Mouse (Mus musculus) activated CD4-positive, CD25-positive, alpha-beta regulatory T cell, adult 4 months (primary cell): Measurements from ENCODE around the gene Clstn2. TPM values are rescaled to one million over a fixed set of nuclear protein-coding genes. Genes with fewer than 3 reads are reported as not detected.

ENCODE experiments used
- ATAC-seq: one replicate; pipeline ENCODE4 v1.8.0; 2017
- polyA plus RNA-seq, 2 experiments: library from polyadenylated mRNA; unstranded; fragments of 100-300 nt; shearing (Covaris generic); gene quantifications; one replicate each; pipeline ENCODE4 v1.2.1; 2017

Gene Clstn2
- polyA plus RNA-seq, 2 experiments from 2014 or later = not detected

DNA sequence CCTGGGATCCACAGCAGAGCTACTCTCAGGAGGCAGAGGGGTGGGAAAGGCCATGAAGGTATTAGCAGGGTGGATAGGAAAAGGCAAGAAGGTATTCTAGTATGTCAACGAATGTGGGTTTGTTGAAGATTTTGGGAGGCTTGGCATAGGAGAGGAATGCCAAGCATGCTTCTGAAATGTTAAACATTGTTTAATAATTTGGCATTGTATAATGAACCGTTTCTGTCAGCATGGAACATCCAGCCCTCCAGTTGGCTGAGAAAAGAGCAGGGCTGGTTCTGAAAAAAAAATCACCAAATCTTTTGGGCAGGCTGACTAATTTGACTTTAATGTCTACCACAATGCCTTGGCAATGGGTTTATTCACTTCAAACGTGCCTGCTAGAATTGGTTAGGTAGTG, 355.9 kb downstream of the Clstn2 start:
- ATAC-seq = no peak

DNA sequence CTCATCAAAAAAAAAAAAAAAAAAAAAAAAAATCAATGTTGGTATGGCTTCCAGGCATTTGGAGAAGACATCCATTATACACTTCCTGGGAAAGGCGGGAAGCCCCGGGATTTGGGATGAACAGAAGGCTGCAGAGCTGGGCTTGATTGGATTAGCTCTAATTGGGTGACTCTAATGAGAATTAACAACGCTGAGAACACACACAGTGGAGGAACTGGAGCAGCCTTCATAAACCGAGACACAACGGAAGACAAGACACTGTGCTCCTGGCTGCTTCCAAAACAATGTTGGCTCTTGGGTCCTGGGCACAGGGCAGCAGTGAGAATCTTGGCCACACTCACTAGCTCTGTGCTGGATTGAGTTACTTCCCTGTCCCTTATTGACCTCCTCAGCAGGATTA, 360.3 kb downstream of the Clstn2 start:
- ATAC-seq = no peak

DNA sequence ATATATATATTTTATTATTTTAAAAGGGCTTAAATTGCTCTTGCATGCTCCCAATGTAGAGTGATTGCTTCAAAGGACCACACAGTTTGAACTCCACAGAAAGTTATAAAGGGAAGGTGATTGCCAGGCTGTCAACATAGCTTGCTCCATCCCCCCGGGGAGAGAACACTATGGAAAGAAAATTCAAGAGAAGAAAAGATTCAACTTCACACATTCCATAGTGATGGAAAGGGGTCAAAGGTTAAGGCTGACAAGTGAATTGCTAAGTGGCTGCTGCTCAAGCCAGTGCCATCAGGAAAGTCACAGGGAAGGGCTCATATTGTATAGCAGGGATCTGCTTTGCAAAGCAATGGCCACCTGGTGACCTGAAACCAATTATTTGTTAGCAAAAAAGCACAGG, 360.8 kb downstream of the Clstn2 start:
- no peak for ATAC-seq

DNA sequence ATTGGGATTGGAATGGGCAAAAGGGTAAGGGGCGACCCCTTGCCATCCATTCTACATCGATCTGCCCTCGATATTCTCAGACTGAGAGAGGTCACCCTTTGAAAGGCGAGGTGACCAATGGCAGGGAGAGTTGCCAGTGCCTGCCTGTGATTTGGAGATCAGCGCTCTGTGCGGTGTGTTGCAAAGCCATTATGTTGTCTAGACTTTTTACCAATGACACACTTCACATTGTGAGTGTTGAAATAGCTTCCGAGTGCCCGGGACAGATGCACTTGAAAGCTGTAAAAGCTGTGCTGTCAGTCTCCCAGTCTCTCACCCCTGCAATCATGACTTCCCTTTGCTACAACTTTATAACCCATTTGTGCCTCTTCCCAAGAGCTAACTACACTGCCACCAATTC, 362.3 kb downstream of the Clstn2 start:
- ATAC-seq = no peak

DNA sequence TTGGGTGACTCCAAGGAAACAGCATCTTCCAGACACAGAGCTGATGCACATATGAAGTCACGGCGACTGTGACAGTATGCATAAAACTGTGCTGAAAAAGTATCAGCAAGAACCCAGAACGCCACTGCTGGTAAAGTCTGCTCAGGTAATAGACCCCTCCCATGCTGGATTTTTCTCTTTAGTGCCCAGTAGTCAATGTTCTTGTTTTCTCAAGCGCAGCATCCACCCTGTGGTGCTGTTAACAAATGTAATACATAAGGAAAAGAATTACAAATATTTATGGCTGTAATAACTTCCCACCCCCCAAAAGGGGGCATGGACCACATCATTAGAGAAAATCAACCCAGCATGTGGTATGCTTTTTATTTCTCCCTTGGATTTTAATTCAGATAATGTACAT, 372.0 kb downstream of the Clstn2 start:
- ATAC-seq = no peak

DNA sequence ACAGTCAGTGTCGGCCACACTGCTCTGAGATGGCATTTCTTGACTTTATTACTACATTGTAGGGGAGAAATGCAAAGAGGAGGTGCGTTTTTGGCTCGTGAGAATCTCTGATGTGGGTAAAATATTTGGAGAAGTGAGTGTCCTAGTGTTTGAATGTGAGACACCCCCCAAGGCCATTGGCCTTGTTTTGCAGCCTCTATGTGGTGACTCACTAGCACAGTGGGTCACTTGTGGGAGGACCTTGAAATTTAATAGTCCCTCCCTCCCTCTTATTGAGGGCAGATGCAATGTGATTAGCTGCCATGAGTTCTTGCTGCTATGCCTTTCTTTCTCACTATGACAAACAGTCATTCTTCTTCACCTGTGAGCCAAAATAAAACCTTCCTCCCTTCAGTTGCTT, 374.2 kb downstream of the Clstn2 start:
- ATAC-seq = no peak

DNA sequence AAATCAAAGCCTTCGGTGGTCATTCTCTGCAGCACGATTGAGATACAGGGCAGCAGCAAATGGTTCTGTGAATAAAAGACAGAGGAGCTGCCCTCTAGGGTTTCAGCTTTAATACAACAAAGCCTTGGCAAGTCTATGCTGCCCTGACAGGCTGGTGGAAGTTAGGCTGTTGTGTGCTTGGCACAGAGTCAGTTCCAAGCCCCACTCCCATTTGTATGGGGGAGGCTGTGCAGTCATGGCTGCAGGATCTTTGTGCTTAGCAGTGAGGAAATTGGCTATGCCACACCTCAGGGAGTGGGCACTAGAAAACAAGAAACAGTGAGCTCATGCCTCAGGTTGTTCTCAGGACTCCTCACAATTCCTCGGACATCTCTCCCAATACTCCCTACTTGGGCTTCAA, 384.6 kb downstream of the Clstn2 start:
- no peak for ATAC-seq

DNA sequence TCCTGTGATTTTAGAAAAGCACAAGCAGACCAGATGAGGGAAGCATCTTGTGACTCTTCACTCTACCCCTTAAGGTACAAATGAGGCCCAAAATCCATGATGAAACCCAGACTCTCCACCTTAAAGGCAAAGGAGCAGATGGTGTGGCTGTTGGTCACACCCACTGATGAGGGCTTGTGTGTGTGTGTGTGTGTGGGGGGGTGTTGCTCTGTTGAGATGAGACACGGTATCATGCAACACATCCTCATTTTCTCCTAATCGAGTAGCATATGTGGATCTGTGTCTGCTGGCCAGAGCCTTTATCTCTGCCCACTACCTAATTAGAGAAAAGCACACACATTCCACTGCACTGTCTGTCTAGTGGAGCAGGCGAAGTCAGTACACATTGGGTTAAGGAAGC, 387.2 kb downstream of the Clstn2 start:
- ATAC-seq = no peak

DNA sequence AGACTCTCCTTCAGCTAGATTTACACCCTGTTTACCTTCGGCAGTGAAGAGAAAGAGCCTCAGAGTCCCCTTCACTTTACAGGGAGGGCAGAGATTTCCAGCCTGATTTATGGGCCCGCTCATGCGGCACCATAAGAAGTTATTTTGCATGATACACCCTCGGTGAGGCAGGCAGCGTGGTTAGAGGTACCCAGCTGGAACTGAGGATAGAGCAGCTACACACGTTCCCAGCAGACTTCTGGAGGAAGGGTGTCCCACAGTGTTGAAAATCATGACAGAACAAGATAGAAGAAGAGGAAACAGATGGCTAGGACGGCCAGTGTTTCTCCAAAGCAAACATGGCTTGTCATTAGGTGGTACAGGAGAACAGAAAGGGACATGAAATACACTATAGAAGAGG, 390.6 kb downstream of the Clstn2 start:
- ATAC-seq = no peak

DNA sequence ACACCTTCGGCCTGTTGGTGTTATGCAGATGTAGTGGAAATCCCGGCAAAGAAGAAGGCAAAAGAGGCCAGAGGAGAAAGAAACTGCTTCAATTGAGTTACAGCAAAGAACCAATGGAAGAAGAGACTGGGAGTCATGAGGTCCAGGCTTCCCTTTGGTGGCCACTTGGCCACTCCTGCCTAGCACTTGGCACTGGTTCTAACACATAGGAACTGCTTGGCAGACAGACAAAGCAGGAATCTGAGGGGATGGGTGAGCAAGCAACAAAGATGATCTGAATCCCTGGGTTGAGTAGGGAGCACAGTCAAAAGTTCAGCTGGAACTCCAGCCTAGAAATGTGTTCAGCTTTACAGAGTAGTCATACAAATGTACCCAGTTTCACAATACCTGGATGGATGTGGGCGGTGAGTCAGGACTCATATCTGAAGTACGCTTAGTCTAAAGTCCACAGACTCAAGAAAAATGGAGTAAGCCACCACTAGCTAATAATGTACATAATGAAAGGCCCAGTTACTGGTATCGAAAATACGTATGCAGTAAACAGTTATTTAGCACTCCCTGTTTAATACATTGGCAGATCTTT, 392.9 kb downstream of the Clstn2 start:
- no peak for ATAC-seq

DNA sequence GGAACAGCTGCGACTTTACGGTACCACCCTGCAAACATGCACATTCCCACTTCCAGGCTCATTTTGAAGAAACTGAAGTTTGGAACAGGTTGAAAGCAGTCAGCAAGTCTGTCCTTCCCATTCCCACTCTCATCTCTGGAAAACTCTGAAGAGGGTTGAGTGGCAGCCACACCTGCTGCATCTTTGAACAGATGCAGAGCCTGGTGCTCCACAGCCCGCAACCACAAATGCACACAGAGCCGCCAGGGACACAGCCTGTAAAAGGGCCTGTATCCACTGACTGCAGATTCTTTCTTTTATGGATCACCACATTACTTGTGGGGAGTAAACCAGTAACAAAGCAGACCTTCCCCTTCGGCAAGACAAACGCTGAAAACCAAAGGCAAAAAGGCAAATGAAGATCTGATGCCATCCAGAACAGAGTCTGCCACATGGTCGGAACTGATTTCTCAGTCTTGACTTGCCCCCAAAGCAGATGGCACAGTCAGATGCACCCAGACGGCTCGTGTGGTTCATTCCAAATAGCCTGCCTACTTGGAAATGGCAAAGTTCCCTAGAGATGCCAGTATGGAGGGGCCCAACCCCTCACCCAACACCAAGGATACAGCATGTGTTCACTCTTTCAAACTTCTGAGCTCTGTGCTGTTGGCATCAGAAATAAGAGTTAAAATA, 394.2 kb downstream of the Clstn2 start:
- no peak for ATAC-seq

DNA sequence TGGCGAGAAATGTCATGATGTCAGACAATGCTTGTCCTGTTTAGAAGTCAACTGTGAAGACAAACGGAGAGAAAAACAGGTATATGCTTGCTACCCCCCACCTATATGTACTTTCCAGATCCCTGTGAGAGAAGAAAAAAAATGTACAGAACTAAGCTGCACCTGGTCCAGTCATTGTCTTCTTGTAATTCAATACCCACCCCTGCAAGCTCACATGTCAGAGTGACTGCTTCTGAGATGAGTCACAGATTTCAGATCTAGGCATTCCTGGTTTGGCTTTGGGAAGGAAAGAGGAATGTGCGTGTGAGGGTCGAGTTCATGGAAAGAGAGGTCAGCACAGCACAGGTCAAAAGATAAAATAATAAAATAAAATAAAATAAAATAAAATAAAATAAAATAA, 397.6 kb downstream of the Clstn2 start:
- ATAC-seq = no peak

DNA sequence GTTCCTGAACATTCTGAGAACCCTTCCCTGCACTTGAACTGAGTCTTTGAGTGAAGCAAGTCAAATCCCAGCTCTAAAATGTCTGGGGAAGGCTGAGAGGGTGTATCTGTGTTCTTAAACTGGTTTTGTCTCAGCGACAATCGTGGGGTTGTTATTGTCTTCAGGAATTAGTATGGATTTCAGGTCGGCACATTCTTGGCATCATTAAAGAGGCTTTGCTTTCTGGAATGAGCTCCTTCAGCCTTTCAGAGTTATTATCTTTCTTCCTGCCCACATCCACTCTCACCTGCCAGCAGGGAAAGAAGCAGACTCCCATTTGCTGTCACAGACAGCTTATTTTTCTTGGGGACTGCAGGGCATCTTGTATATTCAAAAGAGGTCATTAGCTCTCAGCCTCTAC, 398.1 kb downstream of the Clstn2 start:
- ATAC-seq = no peak

DNA sequence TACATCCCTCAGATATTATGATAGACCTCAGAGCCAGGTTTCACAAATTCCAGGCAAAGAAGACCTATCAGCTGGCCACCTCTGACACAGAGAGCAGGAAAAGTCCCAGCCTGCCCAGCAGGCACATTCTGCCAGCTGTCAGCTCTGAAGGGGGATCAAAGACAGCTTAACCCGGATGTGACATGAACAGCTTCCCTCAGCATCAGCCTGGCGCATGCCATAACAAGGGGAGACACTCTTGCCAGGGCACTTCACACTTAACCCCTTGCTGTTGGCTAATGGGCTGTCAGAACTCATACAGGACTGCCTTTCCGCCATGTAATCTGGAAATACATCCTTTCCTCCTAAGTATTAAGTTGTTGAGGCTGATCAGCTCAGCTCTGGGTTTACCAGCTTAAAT, 403.8 kb downstream of the Clstn2 start:
- no peak for ATAC-seq

DNA sequence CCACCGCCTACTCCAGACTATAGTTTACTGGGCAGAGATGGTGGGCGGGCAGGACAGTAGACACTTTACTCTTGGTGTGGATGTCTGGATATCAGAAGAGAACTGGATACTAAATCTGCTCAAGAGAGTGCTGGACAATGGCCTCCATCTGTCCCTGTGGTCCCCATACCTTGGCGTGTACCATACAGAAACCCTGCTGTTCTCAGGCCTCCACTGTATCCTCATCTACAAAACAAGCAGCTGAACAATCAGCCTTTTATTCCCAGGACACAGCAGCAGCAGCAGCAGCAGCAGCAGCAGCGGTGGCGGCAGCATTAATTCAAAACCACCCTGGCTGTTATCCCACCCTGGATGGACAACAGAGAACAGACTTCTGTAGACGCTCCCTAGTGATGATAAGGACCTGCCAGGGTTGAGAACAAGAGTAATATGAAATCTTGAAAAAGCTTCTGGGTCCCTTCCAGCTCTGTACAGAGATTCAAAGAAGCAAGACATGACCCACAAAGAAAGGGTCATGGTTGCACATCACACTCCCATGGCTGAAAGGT, 404.5 kb downstream of the Clstn2 start:
- ATAC-seq = no peak

DNA sequence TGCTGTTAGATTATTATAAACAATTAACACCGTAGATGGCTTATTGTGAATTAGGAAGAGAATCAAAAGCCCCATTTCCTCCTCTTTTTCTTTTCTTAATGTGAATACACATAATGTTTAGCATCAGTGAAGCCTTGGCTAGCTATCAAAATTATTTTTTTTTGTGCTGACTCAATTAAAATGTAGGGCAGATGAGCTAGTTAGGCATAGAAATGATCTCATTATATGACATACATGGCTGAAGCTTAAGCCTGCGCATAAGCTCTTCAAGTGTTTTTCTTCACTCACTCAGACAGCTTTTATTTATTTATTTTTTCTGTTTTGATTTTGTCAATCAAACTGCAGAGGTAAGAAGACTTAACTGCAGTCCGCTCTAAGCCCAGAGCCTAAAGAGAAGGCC, 405.1 kb downstream of the Clstn2 start:
- ATAC-seq = no peak

DNA sequence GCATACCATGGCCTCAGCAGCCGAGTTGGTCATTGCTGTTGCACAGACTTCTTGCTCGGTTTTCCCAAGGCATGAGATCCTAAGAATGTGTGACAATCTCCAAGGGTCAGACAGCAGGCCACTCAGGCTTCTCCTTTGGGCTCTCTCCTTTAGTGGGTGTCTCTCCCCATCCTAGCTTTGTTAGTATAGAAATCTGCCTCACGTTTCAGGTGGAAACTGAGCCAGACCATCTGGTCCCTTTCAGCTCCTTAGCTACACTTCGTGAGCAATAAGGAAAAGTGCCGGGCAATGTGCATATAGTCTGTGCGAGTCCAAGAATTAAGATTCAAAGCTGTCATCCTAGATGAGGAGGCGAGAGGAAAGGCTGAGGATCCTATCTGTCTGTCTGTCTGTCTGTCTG, 422.4 kb downstream of the Clstn2 start:
- no peak for ATAC-seq

DNA sequence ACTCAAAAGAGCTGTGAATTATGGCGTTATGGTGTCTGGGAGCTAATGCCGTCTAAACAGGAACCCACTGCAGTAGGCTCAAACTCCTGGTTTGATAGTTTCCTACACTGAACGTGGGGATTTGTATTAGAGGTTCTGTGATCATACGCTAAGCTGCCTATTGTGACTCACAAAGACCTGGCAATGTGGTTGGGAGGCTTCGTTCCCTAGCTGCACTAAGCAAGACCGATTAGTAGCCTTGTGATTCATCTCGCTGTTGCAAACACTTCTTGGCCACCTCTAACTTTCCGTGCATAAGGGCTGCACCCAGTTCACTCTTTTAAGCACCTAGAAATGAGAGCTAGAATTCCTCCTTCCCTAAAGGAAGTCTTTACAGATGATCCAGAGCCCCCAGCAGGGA, 429.3 kb downstream of the Clstn2 start:
- ATAC-seq = no peak

DNA sequence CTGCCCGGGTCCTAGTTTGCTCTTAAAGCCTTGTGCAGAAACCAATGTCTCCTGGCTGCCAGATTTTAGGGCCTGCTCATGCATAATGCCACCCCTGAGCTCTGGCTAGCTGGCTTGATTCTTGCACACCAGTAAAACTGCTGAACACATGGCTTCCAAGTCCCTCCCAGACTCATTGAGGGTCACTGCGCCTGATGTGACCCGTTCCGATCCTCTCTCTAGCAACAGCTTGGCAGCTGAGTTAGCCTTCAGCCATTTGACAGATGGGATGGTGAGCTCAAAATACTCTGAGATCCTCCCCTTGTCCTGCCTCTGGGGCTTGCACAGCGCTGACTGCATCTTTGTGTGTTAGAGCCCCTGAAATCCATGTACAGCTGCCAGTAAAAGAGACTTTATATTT, 430.5 kb downstream of the Clstn2 start:
- ATAC-seq = no peak

DNA sequence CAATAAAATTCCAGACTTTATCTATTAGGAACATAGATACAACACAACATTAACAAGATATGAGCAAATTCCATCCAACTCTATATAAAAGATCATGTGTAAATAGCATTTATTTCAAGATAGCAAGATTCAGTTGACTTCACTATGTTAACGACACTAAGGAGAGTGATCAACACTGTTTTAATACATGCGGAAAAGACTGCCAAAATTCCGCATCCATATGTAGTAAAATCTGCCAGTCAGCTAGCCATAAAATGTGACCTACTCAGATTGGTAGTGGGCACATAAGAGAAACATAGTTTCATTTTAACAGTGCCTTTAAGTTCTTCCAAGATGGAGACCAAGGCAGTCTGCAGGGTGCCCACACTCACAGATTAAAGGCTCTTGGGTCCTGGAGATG, 434.0 kb downstream of the Clstn2 start:
- no peak for ATAC-seq

DNA sequence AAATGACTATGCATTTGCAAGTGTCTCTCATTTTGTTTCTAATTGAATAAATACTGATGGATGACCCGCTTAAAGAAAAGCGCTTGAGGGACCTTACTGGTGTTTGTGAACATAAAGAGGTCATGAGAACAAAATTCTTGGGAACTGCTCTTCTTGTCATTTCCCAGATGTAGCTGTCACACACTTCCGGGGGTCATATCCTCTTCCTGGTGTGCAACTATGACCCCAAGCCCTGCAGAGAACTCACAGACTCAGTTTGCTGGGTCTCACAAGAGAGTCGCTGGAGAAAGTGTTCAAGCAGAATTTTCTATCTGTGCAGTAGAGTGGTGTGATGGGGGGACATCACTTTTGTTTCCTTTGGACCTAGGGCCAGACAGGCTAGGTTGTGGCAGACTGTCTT, 442.3 kb downstream of the Clstn2 start:
- no peak for ATAC-seq

DNA sequence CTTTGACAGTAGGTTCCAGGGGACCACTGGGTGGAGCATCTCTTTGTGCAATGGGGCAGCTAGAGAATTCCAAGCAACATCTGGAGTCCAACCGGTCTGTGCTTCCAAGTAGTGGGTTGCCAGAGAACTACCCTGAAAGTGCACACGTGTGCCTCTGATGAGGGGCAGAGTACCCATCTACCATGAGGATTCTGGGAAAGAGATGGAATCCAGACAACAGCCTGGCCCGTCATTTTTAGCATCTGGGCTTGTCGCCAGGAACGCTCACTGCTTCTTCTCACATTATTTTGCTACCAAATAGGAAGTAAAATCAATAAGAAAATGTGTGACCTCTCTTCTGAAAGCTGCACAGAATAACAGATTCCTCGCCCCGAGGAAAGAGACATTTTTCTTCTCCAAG, 462.1 kb downstream of the Clstn2 start:
- ATAC-seq = no peak

DNA sequence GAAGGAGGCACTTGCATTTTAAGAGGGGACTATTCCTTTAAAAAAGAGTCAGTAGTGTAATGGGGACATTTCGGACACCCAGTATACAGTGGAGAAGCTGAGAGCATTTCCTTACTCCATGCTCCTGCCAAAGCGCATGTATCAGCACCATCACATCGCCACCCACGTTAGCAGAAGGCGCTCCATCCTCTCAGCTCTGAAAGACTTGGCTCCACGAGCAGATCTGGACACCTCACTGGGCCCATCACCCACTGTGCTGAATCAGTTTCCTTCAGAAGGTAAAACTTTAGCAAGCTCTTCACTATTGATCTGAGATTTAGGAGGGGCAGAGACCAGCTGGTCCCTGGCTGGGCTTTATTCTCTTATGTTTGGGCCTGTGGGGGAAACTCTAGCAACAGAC, 469.9 kb downstream of the Clstn2 start:
- ATAC-seq = no peak

DNA sequence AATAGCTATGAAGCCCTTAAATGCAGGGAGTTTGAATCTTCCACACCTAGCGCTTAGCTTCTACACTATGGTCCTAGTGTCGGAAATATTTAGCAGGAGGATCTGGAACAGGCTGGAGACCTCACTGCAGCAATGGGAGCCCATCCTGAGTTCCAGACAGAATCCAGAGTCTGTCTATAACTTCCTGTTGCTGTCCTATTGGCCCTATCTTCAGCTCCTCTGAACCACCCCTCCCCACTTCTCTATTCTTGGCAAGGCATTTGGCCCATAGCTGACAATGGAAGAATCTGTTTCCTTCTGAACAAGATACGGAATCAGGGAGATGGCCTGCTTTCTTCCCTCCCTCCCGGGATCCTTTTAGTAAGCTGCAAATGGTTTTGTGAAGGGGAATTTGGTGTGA, 488.6 kb downstream of the Clstn2 start:
- ATAC-seq = no peak

DNA sequence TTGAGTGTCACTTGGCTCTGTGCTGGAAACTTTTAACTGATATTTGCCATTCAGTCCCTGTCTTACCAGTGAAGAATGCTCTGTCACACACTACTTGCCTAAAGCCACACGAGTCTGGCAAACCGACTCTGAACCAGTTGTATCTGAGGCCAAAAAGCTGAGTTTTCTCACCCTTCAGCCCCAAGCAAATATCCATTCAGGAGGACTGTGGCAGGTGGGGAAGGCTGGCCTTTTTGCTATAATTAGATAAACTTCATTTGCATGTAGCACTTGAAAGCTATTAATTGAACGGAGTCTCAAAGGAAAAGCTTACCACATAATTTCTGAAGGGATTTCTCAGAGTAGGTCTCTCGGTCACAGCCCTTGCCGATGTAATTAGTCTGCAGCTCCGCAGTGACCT, 491.6 kb downstream of the Clstn2 start:
- ATAC-seq = no peak
